In genomic region chr13:100950348-100951184, GRCm38 (mm10) we compare ENCODE assay signal across 9 mouse cellular contexts.
DNase-seq lines count a peak whose midpoint lies in the region; ATAC-seq and TF ChIP-seq lines count a peak whose summit lies in the region.
"Had no signal": no experiment of that assay in that cellular context is flagged by ENCODE, and none has a peak within 500 bp of the region (broad histone marks: within the 10 kb centered on the region; RNA-seq: fewer than 3 reads in every experiment).

No protein-coding gene starts in this region.

- ATAC-seq in hindbrain, embryonic 13.5 days (ENCODE audit: low FRiP score) = peak; percentile 81; the same call in 1 of the 2 replicates
- ATAC-seq in forebrain, postnatal 0 days = no peak
- ATAC-seq in liver, embryonic 12.5 days = peak; percentile 76

- no peaks in the 10 kb centered on the region for H3K9me3 ChIP-seq in hindbrain, embryonic 13.5 days
- no peaks in the 10 kb centered on the region for H3K9me3 ChIP-seq in hindbrain, embryonic 10.5 days
- H3K9me3 ChIP-seq in MEL (replicated peaks; ENCODE audit: insufficient read depth, low read length) = no peaks in the 10 kb centered on the region
- no peaks in the 10 kb centered on the region for H3K9me3 ChIP-seq in forebrain, postnatal 0 days (ENCODE audit: low read length)
- H3K9me3 ChIP-seq in liver, embryonic 12.5 days (replicated peaks) = no peaks in the 10 kb centered on the region
- H3K9me3 ChIP-seq: embryonic facial prominence, embryonic 12.5 days had no signal

- 0 out of 2 replicates have a peak overlapping the region, but pooled peaks have one; percentile 52 for H3K27ac ChIP-seq in hindbrain, embryonic 13.5 days
- no peak overlapping the region for H3K27ac ChIP-seq in hindbrain, embryonic 10.5 days
- no peak overlapping the region for H3K27ac ChIP-seq in MEL (ENCODE audit: control insufficient read depth, low read depth, low read length)
- H3K27ac ChIP-seq in forebrain, postnatal 0 days (ENCODE audit: low read depth, low read length) = no peak overlapping the region
- no peak overlapping the region for H3K27ac ChIP-seq in liver, embryonic 12.5 days
- H3K27ac ChIP-seq: embryonic facial prominence, embryonic 12.5 days had no signal

- peaks cover 18% of the 10 kb centered on the region for H3K4me1 ChIP-seq in hindbrain, embryonic 13.5 days (replicated peaks)
- no peaks in the 10 kb centered on the region for H3K4me1 ChIP-seq in hindbrain, embryonic 10.5 days (replicated peaks)
- peaks cover 2 to 9% of the 10 kb centered on the region in 2 experiments; a peak in 2 of 4 replicates for H3K4me1 ChIP-seq in MEL (ENCODE audit: control insufficient read depth in 1 of 2, insufficient read depth in 2 of 2, low read length in 2 of 2)
- no peaks in the 10 kb centered on the region for H3K4me1 ChIP-seq in forebrain, postnatal 0 days (ENCODE audit: insufficient read depth)
- H3K4me1 ChIP-seq in liver, embryonic 12.5 days = peaks cover 23% of the 10 kb centered on the region
- H3K4me1 ChIP-seq: embryonic facial prominence, embryonic 12.5 days had no signal

- DNase-seq in hindbrain, embryonic 10.5 days (ENCODE audit: low spot score) = no peak
- peak; percentile 48 for DNase-seq in MEL (ENCODE audit: low read depth, low spot score)
- DNase-seq in forebrain, postnatal 0 days = peak; percentile 16
- no peak for DNase-seq in gastrocnemius, postnatal 4 days (ENCODE audit: low spot score in 2 of 2)
- no peak for DNase-seq in embryo, embryonic 9.5 days (ENCODE audit: extremely low spot score)
- no peak for DNase-seq in spleen, postnatal 36 days (ENCODE audit: low spot score in 2 of 2)

- no peak overlapping the region for H3K4me2 ChIP-seq in hindbrain, embryonic 13.5 days
- H3K4me2 ChIP-seq in forebrain, postnatal 0 days (ENCODE audit: low read depth) = no peak overlapping the region
- H3K4me2 ChIP-seq in liver, embryonic 12.5 days = no peak overlapping the region
- H3K4me2 ChIP-seq: embryonic facial prominence, embryonic 12.5 days had no signal

- TF ChIP-seq CTCF in MEL (IDR thresholded peaks at IDR 0.05 in 2 of 3, conservative IDR thresholded peaks at IDR 0.05 in 1 of 3; ENCODE audit: control insufficient read depth in 1 of 3, insufficient read depth in 1 of 3, low read depth in 2 of 3, low read length in 3 of 3, poor library complexity in 1 of 3, severe bottlenecking in 1 of 3) = no peak
- TF ChIP-seq CTCF in forebrain, postnatal 0 days (IDR thresholded peaks at IDR 0.05; ENCODE audit: low read depth) = no peak

- TF ChIP-seq RAD21 in MEL (IDR thresholded peaks at IDR 0.05; ENCODE audit: low read depth, low read length) = no peak

- no peak for TF ChIP-seq POLR2A in MEL (IDR thresholded peaks at IDR 0.05; ENCODE audit: control insufficient read depth in 1 of 2, insufficient read depth in 1 of 2, low read depth in 1 of 2, low read length in 2 of 2, poor library complexity in 1 of 2)

- H3K9ac ChIP-seq in hindbrain, embryonic 13.5 days = no peak overlapping the region
- H3K9ac ChIP-seq in MEL (ENCODE audit: control insufficient read depth, low read depth, low read length, poor library complexity, severe bottlenecking) = no peak overlapping the region
- no peak overlapping the region for H3K9ac ChIP-seq in forebrain, postnatal 0 days
- no peak overlapping the region for H3K9ac ChIP-seq in liver, embryonic 12.5 days
- H3K9ac ChIP-seq: embryonic facial prominence, embryonic 12.5 days had no signal

- no peaks in the 10 kb centered on the region for H3K79me2 ChIP-seq in MEL (ENCODE audit: control insufficient read depth, insufficient read depth, low read length, poor library complexity)

- no peaks in the 10 kb centered on the region for H3K36me3 ChIP-seq in hindbrain, embryonic 13.5 days
- no peaks in the 10 kb centered on the region for H3K36me3 ChIP-seq in hindbrain, embryonic 10.5 days
- peaks cover 0 to 2% of the 10 kb centered on the region in 2 experiments; a peak in 1 of 4 replicates for H3K36me3 ChIP-seq in MEL (ENCODE audit: control insufficient read depth in 1 of 2, insufficient read depth in 2 of 2, low read length in 2 of 2)
- no peaks in the 10 kb centered on the region for H3K36me3 ChIP-seq in forebrain, postnatal 0 days (ENCODE audit: insufficient read depth)
- no peaks in the 10 kb centered on the region for H3K36me3 ChIP-seq in liver, embryonic 12.5 days
- H3K36me3 ChIP-seq: embryonic facial prominence, embryonic 12.5 days had no signal

- TF ChIP-seq EP300 in MEL (IDR thresholded peaks at IDR 0.05; ENCODE audit: low read depth in 1 of 2, low read length in 2 of 2) = peak; percentile 14 to 51; a peak in 3 of 4 replicates

- no peak overlapping the region for H3K4me3 ChIP-seq in hindbrain, embryonic 13.5 days
- H3K4me3 ChIP-seq in hindbrain, embryonic 10.5 days = no peak overlapping the region
- no peak overlapping the region for H3K4me3 ChIP-seq in MEL (ENCODE audit: control insufficient read depth in 1 of 2, insufficient read depth in 1 of 2, low read depth in 2 of 2, low read length in 2 of 2)
- no peak overlapping the region for H3K4me3 ChIP-seq in forebrain, postnatal 0 days (ENCODE audit: low read depth, low read length)
- H3K4me3 ChIP-seq in liver, embryonic 12.5 days = no peak overlapping the region
- H3K4me3 ChIP-seq: embryonic facial prominence, embryonic 12.5 days had no signal

- WGBS in hindbrain, embryonic 13.5 days = 24% methylated on average over 7 of the region's 7 CpGs
- 49% methylated on average over 7 of the region's 7 CpGs for WGBS in hindbrain, embryonic 10.5 days
- WGBS in forebrain, postnatal 0 days = 22% methylated on average over 7 of the region's 7 CpGs
- WGBS in liver, embryonic 12.5 days (ENCODE audit: insufficient replicate concordance) = 35% methylated on average over 7 of the region's 7 CpGs

- no peaks in the 10 kb centered on the region for H3K27me3 ChIP-seq in hindbrain, embryonic 13.5 days
- no peaks in the 10 kb centered on the region for H3K27me3 ChIP-seq in hindbrain, embryonic 10.5 days (ENCODE audit: insufficient read depth, poor library complexity, severe bottlenecking)
- H3K27me3 ChIP-seq in MEL (ENCODE audit: control insufficient read depth in 1 of 2, insufficient read depth in 2 of 2, low read length in 2 of 2) = peaks cover 0 to 5% of the 10 kb centered on the region in 2 experiments; a peak in 2 of 4 replicates
- no peaks in the 10 kb centered on the region for H3K27me3 ChIP-seq in forebrain, postnatal 0 days (ENCODE audit: insufficient read depth, low read length)
- no peaks in the 10 kb centered on the region for H3K27me3 ChIP-seq in liver, embryonic 12.5 days (replicated peaks)
- H3K27me3 ChIP-seq: embryonic facial prominence, embryonic 12.5 days had no signal

TF ChIP-seq in MEL, 35 proteins besides CTCF, POLR2A, EP300 and RAD21:
- TF ChIP-seq KAT2A (conservative IDR thresholded peaks at IDR 0.05; ENCODE audit: low read depth, low read length) = no peak
- no peak for TF ChIP-seq GABPA (IDR thresholded peaks at IDR 0.05; ENCODE audit: low read depth, low read length)
- TF ChIP-seq ELF1 (IDR thresholded peaks at IDR 0.05; ENCODE audit: low read depth, low read length) = no peak
- no peak for TF ChIP-seq TBP (IDR thresholded peaks at IDR 0.05; ENCODE audit: low read depth, low read length)
- no peak for TF ChIP-seq SMC3 (IDR thresholded peaks at IDR 0.05; ENCODE audit: low read depth, low read length)
- no peak for TF ChIP-seq MYC (IDR thresholded peaks at IDR 0.05; ENCODE audit: low read depth, low read length)
- TF ChIP-seq GATA1 (IDR thresholded peaks at IDR 0.05; ENCODE audit: low read depth, low read length) = peak; percentile 71
- peak; percentile 35; the same call in 1 of the 2 replicates for TF ChIP-seq ETS1 (IDR thresholded peaks at IDR 0.05; ENCODE audit: low read depth, low read length)
- no peak for TF ChIP-seq TAL1 (IDR thresholded peaks at IDR 0.05; ENCODE audit: low read length)
- TF ChIP-seq ZC3H11A (IDR thresholded peaks at IDR 0.05; ENCODE audit: low read depth, low read length) = no peak
- no peak for TF ChIP-seq MAFK (IDR thresholded peaks at IDR 0.05; ENCODE audit: borderline replicate concordance, low read depth, low read length)
- TF ChIP-seq CHD2 (IDR thresholded peaks at IDR 0.05; ENCODE audit: low read length) = no peak
- no peak for TF ChIP-seq ZNF384 (IDR thresholded peaks at IDR 0.05; ENCODE audit: low read depth, low read length)
- TF ChIP-seq POLR2AphosphoS2 (IDR thresholded peaks at IDR 0.05; ENCODE audit: low read length) = no peak
- no peak for TF ChIP-seq RCOR1 (IDR thresholded peaks at IDR 0.05; ENCODE audit: low read depth, low read length)
- TF ChIP-seq USF1 (IDR thresholded peaks at IDR 0.05; ENCODE audit: low read depth, low read length) = no peak
- no peak for TF ChIP-seq MAZ (IDR thresholded peaks at IDR 0.05; ENCODE audit: low read depth, low read length)
- TF ChIP-seq SIN3A (IDR thresholded peaks at IDR 0.05; ENCODE audit: low read length) = no peak

Comparison
In these comparisons a context has a peak if more than half of its experiments do, and no peak if none do; other contexts are left out.
1. DNase-seq: peak in MEL (single experiment) and forebrain, postnatal 0 days (single experiment); none in hindbrain, embryonic 10.5 days (single experiment), gastrocnemius, postnatal 4 days (0 of 2), embryo, embryonic 9.5 days (single experiment) and spleen, postnatal 36 days (0 of 2).